Mouse (Mus musculus): ENCODE data around the gene Gsc2.
A peak's percentile ranks its signal among the peaks of the same experiment; 100 is the strongest.
"Not testable (repeated sequence)": the region's sequence is repeated elsewhere in the genome, so short reads cannot be mapped to it uniquely, and the experiment has no call there.

Gsc2 gene

GRCm38 (mm10) chr16:17914307-17915249, at the start of gene Gsc2:
Gene Gsc2, minus strand, starts transcription at chr16:17915059.
- DNase-seq, result no peak

GRCm38 (mm10) chr16:17962091-17962490, 47.2 kb upstream of the Gsc2 start:
- DNase-seq, result no peak

- DNase-seq, result not testable (repeated sequence)
Observed at GRCm38 (mm10) chr16:17956052-17956638, 41.3 kb upstream of the Gsc2 start.

GRCm38 (mm10) chr16:17951618-17952017, 36.8 kb upstream of the Gsc2 start:
- no peak for DNase-seq

GRCm38 (mm10) chr16:17950068-17950467, 35.2 kb upstream of the Gsc2 start:
- DNase-seq, result no peak

GRCm38 (mm10) chr16:17949421-17949877, 34.6 kb upstream of the Gsc2 start:
- no peak for DNase-seq

GRCm38 (mm10) chr16:17945081-17945831, 30.4 kb upstream of the Gsc2 start:
- DNase-seq, result no peak

- no peak for DNase-seq
Observed at GRCm38 (mm10) chr16:17943466-17943865, 28.6 kb upstream of the Gsc2 start.

- DNase-seq, result no peak
Observed at GRCm38 (mm10) chr16:17939255-17939751, 24.4 kb upstream of the Gsc2 start.

GRCm38 (mm10) chr16:17938821-17939220, 24.0 kb upstream of the Gsc2 start:
- DNase-seq, result peak; percentile 74

GRCm38 (mm10) chr16:17938187-17938586, 23.3 kb upstream of the Gsc2 start:
- no peak for DNase-seq

- no peak for DNase-seq
Observed at GRCm38 (mm10) chr16:17936776-17937175, 21.9 kb upstream of the Gsc2 start.

- DNase-seq, result no peak
Observed at GRCm38 (mm10) chr16:17934445-17934910, 19.6 kb upstream of the Gsc2 start.

GRCm38 (mm10) chr16:17933594-17934444, 19.0 kb upstream of the Gsc2 start:
- no peak for DNase-seq

- DNase-seq, result no peak
Observed at GRCm38 (mm10) chr16:17931906-17932460, 17.1 kb upstream of the Gsc2 start.

- peak; percentile 45 for DNase-seq
Observed at GRCm38 (mm10) chr16:17929631-17930030, 14.8 kb upstream of the Gsc2 start.

GRCm38 (mm10) chr16:17929211-17929610, 14.4 kb upstream of the Gsc2 start:
- DNase-seq, result peak; percentile 50

GRCm38 (mm10) chr16:17928627-17929104, 13.8 kb upstream of the Gsc2 start:
- peak; percentile 71 for DNase-seq

GRCm38 (mm10) chr16:17928087-17928580, 13.3 kb upstream of the Gsc2 start, which contains the start of gene Slc25a1:
Gene Slc25a1, minus strand, starts transcription at chr16:17928219.
- DNase-seq, result peak; percentile 77

GRCm38 (mm10) chr16:17927351-17928082, 12.7 kb upstream of the Gsc2 start:
- peak; percentile 63 for DNase-seq

Data from cerebellum, adult 9-11 months (tissue).